Mouse (Mus musculus): ENCODE results near the gene Agpat2. TPM values are rescaled to one million over a fixed set of nuclear protein-coding genes. Genes with fewer than 3 reads are reported as not detected.
A peak's percentile ranks its signal among the peaks of the same experiment; 100 is the strongest.

The Agpat2 gene
- 8.2 and 8.4 TPM in 2 replicates for polyA plus RNA-seq (2015; fragmentation: Nextera tagmentation; extraction: Ambion mirVana)

DNA sequence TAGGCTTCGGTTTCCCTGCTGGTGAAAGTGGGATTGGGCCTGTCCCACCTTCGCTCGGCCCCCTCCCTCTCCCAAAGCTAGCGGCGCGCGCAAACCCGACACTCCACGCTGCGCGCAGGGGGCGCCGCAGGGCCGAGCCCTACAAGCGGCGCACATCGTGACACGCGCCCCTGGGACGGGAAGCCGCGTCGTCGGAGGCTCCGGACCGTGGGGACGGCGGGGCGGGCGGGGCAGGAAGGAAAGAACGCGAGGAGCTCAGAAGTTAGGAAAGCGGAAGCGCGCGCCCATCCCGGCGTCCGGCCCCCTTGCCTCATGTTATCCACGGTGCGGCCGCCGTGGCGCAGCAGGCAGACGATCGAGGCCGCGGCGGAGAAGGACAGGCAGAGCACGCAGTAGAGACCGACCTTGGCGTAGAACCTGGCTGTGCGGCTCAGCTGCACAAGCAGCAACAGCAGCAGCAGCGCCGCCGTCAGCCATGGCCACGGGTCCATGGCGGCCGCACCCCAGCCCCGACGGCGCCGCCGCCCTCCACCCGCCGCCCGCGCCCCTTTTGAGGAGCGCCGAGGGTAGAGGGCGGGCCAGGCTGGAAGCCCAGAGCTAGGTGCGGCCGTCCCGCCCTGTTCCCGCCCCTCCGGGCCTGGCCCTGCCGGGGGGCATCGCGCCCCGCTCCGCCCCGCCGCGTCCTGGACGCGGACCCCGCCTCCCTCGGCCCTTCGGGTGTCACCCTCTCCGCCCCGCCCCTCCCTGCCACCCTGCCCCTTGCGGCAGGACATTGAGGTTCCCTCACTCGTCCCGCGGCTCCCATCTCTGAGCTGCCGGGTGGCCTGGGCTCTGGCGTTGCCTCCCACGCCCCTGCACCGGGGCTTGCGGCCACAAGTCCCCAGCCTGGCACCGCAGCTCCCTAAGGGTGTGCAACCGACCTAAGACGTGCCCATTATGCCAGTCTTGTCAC, at the start of gene Agpat2:
Agpat2 (minus strand) TSS at position 698 of the 952 bp plus-strand sequence.

DNA sequence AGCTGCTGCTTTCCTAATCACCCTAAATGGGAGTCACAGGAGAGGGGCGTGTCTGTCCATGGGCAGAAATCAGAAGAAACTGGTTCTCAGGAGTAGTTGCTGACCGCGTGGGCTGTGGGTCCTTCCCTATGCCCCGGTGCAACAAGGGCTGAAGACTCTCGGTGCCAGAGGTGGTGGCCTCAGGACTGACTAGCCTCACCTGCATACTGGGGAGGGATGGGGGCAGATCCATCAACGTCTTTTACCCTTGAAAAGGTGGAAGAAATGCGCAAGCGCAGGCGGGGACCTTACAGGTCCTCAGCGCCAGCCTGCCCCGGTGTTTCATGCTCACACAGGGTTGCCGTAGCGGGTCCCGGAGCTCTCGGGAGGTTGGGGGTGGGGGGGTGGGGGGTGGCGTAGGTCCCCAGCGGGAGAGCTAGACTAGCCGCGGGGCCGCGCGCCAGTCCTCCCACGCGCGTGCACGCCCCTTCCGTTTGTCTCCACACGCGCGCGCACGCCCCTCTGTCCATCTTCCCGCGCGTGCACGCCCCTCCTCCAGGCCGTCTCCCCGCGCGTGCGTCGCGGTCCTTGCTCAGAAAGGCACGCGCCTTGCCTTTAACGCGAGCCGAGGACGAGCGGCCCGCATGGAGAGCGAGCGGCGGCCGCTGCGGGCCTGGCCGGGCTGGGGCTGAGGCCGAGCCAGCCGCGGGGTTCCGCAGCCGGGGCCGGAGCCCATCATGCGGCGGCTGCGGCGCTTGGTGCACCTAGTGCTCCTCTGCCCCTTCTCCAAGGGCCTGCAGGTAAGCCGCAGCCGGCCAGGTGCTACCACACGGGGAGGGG, 23.9 kb upstream of the Agpat2 start, which contains the start of gene Fam69b:
Fam69b (plus strand) TSS at position 537 of the 819 bp plus-strand sequence.

DNA sequence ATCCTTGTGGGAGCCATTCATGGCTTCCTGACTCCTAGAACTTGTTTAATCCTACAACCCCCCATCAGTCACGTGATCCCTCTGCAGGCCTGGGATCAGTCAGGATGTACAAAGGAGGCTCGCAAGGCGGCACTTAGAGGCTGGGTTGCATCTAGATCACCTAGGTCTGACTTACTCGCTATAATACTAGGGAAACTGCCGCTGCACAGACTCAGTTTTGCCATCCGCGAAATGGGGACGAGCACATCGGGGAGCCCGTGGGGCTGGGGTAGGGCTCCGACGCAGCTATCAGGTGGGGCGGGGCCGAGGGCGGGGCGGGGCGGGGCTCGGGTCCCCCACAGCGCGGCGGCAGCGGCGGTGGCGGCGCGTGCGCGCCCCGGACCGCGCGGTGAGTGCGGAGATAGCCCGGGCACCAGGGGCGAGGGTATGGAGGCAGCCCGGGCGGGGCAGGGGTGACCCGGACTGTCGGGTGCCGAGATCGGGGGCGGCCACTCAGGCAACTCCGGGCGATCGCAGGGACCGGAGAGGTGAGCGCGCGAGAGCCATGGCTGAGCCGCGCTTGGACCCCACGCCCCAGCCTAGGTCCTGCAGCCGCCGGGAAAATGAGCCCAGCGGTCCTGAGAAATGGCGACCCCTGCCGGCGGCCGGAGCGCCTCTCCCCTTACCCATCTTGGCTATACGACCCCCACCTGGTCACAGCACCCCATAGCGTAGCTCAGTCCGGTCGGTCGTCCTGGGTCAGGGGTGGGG, 17.7 kb downstream of the Agpat2 start, which contains the start of gene Gm20532:
Gm20532 (plus strand) TSS at position 346 of the 750 bp plus-strand sequence.

DNA sequence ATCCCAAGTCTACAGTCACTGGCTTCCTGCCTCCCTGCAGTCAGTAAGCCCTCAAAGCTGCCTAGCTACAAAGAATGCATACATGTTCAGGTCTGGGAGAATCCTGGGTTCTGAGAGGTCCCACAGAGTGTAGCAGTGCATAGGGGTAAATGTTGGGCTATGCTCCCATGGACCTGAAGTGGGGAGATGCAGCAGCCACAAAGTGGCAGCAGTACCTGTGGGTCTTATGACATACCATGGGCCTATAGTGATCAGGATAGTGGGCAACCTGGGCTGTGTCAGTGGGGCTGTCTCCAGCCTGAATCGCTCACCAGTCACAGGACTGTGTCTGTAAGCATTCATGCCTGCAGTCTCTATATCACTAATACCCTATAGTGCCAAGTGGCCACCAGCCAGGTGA, 24.5 kb downstream of the Agpat2 start, which contains the start of gene Egfl7:
Egfl7 (plus strand) TSS at position 301 of the 400 bp plus-strand sequence.

MicroRNAs within 50 kb of the gene (microRNA counts, 519-probe panel; counts per million panel counts)
- microRNA mmu-miR-126-3p (6,929 counts per million, percentile 94 among the panel's probes with 10 or more counts), microRNA mmu-miR-126-5p (4,649 counts per million, percentile 52 among the panel's probes with 10 or more counts)

Small RNAs within 50 kb of the gene (microRNA-seq; reads per million reads assigned to microRNA genes)
- gene Mir126a (not detected), gene Mir126b (not detected)

Other genes with a start within 250 kb of the Agpat2 start
- gene Card9, start 243.5 kb downstream of the Agpat2 start, polyA plus RNA-seq (2015; fragmentation: Nextera tagmentation; extraction: Ambion mirVana), result 1.5 and 2.4 TPM in 2 replicates
- gene Snapc4, start 223.8 kb downstream of the Agpat2 start, polyA plus RNA-seq (2015; fragmentation: Nextera tagmentation; extraction: Ambion mirVana), result 22.5 and 33.1 TPM in 2 replicates
- gene Entr1, start 215.1 kb downstream of the Agpat2 start, polyA plus RNA-seq (2015; fragmentation: Nextera tagmentation; extraction: Ambion mirVana), result 131 and 145 TPM in 2 replicates
- gene Pmpca, start 215.1 kb downstream of the Agpat2 start, polyA plus RNA-seq (2015; fragmentation: Nextera tagmentation; extraction: Ambion mirVana), result 82.0 and 91.0 TPM in 2 replicates
- 16.3 and 18.7 TPM in 2 replicates for gene Inpp5e, start 195.2 kb downstream of the Agpat2 start, polyA plus RNA-seq (2015; fragmentation: Nextera tagmentation; extraction: Ambion mirVana)
- gene Sec16a, start 159.2 kb downstream of the Agpat2 start, polyA plus RNA-seq (2015; fragmentation: Nextera tagmentation; extraction: Ambion mirVana), result 11.5 and 12.7 TPM in 2 replicates
- gene Notch1, start 87.8 kb downstream of the Agpat2 start, polyA plus RNA-seq (2015; fragmentation: Nextera tagmentation; extraction: Ambion mirVana), result 9.1 and 10.9 TPM in 2 replicates
- gene Egfl7, start 24.4 kb downstream of the Agpat2 start, polyA plus RNA-seq (2015; fragmentation: Nextera tagmentation; extraction: Ambion mirVana), result 68.9 and 76.0 TPM in 2 replicates
- gene Gm20532, start 17.8 kb downstream of the Agpat2 start, polyA plus RNA-seq (2015; fragmentation: Nextera tagmentation; extraction: Ambion mirVana), result not detected in 2 replicates
- gene Fam69b, start 24.0 kb upstream of the Agpat2 start, polyA plus RNA-seq (2015; fragmentation: Nextera tagmentation; extraction: Ambion mirVana), result 148 and 150 TPM in 2 replicates
- not detected in 2 replicates for gene Lcn4, start 66.9 kb upstream of the Agpat2 start, polyA plus RNA-seq (2015; fragmentation: Nextera tagmentation; extraction: Ambion mirVana)

All from neural tube, postnatal 0 days (tissue).